Mouse (Mus musculus) urinary bladder, adult 18-20 months (tissue): ENCODE measurements around the gene Plcl1.

ENCODE experiments used
- DNase-seq, 2 experiments: peaks; one replicate each; pipeline ENCODE4 v3.0.0; 2022; ENCODE audit warnings: low spot score in 2 of 2, mixed read lengths in 2 of 2

The Plcl1 gene

GRCm38 (mm10) chr1:55704707-55705106 is 299.0 kb downstream of the Plcl1 start:
- no peak for DNase-seq

DNA sequence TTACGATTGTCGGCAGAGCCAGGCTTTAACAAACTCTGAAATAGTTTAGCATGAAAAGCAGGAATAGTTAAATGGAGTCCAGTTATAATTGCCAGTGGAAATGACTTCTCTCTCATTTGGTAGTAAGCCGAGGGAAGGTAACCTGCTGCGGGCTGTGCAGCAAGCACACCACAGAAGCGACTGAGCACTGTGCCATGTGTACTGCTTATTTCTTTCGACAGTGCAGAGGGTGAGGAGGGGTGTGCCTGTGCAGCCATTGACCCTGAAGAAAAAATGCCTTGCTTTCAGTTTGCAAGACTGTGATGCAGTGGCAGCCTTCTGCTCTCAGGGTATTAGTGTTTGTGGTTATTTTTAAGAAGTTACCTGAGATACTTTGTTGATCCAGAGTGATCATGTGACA is 299.5 kb downstream of the Plcl1 start:
- DNase-seq, result no peak

DNA sequence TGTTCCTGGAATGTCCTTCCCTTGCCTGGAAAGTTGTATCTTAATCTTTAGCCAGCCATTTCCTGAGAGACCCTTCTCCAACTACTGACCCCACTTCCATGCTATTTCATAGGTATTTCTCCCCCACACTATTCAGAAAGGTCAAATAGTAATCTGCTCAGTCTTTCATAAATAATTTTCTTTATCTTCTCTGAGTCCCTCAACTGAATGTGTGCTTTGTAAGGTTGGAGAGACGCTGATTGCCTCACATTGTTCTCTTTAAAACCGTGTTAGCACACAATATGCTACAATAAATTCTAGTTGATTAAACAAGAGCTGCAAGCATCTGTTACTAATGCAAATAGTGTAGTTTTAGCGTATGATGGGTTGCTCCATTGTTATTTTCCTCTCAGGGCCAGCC is 300.0 kb downstream of the Plcl1 start:
- DNase-seq, result no peak

GRCm38 (mm10) chr1:55706933-55707332 is 301.2 kb downstream of the Plcl1 start:
- no peak for DNase-seq

GRCm38 (mm10) chr1:55717283-55717803 is 311.6 kb downstream of the Plcl1 start:
- no peak for DNase-seq

DNA sequence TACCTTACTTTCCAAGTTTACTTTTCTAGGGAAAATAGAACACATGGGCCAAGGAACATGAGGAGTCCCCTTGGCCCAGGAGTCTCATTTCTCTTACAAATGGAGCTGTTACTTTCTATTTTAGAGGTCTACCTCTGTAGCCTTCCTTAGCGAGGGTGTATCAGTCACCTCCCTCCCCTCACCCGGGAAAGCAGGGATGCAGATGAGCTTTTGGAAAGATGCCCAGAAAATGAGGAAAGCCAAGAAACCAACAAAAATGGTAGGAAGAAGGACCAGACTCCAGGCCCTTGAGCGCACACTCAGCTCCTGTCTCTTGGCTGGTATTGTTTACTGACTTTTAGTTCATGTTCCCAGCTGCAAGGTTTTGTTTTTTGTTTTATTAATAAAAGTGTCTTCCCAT is 319.7 kb downstream of the Plcl1 start:
- DNase-seq, result no peak

- no peak for DNase-seq
These were observed 323.6 kb downstream of the Plcl1 start for GRCm38 (mm10) chr1:55729332-55729731.

DNA sequence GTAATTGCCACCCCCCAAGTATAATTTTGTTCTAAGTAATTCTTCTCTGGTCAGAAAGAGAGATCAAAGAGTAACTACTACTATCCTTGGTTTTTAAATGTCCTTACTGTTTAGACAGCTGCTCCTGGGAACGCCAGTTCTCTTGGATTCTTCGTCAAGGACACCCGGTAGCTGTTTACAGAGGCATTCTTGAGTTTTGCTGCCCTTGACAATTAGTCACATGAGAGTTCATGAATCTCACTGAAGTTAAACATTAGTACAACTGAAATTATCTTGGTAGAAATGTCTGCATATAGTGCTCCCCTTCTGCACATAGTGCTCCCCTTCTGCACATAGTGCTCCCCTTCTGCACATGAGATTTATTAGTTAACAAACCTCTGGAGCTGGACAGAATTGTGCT is 327.2 kb downstream of the Plcl1 start:
- no peak for DNase-seq

DNA sequence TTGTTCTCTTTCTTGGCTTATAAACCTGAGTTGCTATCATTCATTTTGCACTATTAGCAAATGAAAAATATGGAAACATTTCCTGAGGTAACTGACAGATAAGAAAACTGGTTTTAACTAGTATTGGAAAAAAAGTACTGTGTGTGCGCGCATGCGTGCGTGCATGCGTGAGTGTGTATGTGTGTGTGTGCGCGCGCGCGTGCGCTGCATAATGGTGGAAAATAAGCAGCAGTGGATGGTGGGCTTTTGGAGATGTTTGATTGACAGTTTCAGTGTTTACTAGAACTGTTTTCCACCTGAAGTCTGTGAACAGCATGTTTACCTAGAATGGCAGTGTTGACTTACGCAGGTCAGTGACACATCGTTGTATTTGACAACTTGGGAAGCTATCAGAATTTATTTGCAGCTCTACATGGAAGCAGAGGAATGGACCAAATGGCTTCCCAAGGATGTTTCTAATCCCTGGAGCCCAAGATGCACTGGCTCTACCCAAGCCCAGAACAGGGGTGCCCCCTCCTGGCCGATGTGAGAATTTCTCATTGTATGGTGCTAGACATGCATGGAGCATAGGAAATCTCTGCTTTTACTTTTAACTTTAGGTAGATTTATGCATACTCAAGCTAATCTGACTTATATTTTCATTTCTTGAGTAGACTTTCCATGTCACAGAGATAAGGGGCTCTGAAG is 330.5 kb downstream of the Plcl1 start:
- DNase-seq, result peak; percentile 19 to 47

DNA sequence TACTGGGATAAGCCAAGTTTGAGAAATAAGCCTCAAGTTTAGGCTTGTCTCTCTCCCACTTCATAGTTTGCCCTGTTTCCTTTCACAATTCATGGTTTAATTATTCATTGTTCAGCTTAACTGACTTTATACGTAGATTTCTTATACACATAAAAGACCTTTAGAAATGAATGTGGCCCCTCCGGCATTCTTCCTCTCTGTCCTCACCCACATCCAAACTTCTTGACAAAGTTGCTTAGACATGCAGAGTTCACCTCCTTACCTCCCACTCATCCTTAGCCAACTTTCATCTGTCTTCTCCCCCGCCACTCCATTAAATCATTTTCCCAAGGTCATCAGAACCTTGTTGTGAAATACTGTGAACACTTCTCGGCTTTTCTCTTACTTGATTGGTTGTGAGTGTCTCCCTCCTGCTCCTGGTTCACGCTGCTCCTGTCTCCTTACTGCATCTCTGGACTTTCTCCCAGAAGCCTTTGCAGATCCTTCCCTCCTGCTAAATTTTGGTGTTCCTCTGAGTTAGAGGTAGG is 331.1 kb downstream of the Plcl1 start:
- no peak for DNase-seq

GRCm38 (mm10) chr1:55738746-55739365 is 333.1 kb downstream of the Plcl1 start:
- DNase-seq, result no peak

DNA sequence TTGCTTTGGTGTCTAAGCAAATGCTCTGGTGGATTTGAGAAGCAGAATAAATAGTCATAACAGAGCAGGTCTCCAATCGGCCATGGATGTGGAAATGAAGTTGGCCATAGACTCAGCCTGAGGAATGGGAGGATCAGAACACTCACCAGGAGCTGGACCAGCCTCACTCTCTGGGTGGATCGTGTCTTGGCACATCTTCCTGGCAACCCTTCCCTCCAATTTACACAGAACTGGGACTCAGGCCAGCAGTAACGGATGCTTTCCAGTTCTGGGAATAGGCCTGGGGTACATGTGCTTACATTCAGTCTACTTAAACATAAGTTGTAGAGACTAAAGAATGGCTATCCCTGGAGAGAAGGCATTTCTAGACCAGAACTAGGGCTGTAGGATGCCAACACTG is 336.2 kb downstream of the Plcl1 start:
- no peak for DNase-seq

GRCm38 (mm10) chr1:55748516-55748915 is 342.8 kb downstream of the Plcl1 start:
- DNase-seq, result no peak

DNA sequence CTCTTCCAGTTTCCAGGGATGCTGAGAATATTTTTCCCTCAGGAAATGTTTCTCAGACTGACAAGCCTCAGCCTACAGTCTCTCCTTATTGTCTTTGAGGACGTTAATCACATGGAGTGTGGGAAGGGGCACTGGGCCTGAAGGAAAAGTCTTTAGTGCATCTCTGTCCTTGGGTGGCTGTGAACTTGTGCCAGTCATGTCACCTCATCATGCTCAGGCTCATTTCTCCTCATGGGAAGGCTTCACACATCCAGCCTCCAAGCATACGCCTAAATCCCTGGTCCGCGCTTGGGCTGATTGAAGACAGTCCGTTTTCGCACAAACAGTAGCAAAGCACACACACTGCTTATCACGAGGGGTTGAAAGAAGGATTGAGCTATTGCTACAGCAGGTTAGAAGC is 344.0 kb downstream of the Plcl1 start:
- DNase-seq, result no peak

- peak in 1 of 2 experiments; percentile 12 for DNase-seq
These were observed 350.0 kb downstream of the Plcl1 start for GRCm38 (mm10) chr1:55755742-55756141.

- DNase-seq, result no peak
These were observed 356.6 kb downstream of the Plcl1 start for GRCm38 (mm10) chr1:55762284-55762683.

- no peak for DNase-seq
These were observed 357.4 kb downstream of the Plcl1 start for GRCm38 (mm10) chr1:55763171-55763570.

DNA sequence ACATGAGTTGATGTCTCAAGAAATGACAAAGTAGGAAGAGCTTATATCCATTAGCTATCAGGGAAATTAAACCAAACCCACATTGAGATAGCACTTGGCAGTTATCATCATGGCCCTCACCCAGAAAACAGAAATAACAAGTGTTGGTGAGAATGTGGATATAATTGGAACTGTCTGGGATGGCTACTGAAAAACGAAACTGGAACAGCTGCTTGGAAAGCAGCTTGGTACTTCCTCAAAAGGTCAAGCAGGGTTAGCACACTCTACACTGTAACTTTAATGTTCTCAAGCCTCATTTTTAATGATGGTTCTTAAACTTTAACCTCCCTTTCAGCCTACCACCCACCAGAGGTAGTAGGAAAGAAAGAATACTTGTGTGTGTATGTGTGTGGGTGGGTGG is 361.0 kb downstream of the Plcl1 start:
- no peak for DNase-seq

- DNase-seq, result no peak
These were observed 364.5 kb downstream of the Plcl1 start for GRCm38 (mm10) chr1:55770072-55770785.

DNA sequence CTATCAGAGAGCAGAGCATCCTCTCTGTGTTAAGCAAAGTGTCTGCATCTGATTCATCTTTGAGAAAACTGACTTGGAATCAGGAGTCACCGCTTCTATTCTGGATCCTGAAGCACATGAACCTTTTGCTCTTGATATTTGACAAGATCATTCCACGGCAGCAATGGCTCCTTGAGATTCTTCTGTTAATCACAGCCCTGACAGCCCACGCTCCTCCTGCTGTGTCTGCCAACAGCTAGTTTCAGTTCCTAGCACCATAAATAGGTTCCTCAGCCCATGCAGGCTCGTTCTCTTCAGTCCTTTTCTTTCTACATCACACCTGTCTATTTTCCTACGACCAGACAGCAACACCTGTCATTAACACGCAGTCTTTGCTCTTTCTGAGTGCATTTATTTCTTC is 387.1 kb downstream of the Plcl1 start:
- no peak for DNase-seq
